Mouse (Mus musculus): ENCODE data around the gene Nap1l1. TPM values are rescaled to one million over a fixed set of nuclear protein-coding genes. Genes with fewer than 3 reads are reported as not detected.
"Not testable (repeated sequence)": the region's sequence is repeated elsewhere in the genome, so short reads cannot be mapped to it uniquely, and the experiment has no call there.

The Nap1l1 gene
- polyA plus RNA-seq, 1 experiment from 2014 or later: 166 TPM

GRCm38 (mm10) chr10:111482654-111483053, 9.6 kb downstream of the Nap1l1 start:
- no peak for ATAC-seq (ENCODE audit: insufficient number of reproducible peaks, low FRiP score)
- Histone ChIP-seq H3K9me3 (replicated peaks) (no peaks in the 10 kb centered on the region), H3K4me2 (no peak overlapping the region), H3K9ac (no peak overlapping the region), H3K36me3 (peaks cover 45% of the 10 kb centered on the region), H3K27me3 (replicated peaks) (no peaks in the 10 kb centered on the region), H3K27ac (ENCODE audit: poor library complexity, severe bottlenecking) (no peak overlapping the region), H3K4me3 (no peak overlapping the region), H3K4me1 (replicated peaks) (peaks cover 11% of the 10 kb centered on the region)
- 94% methylated on average over 2 of the region's 2 CpGs for WGBS

DNA sequence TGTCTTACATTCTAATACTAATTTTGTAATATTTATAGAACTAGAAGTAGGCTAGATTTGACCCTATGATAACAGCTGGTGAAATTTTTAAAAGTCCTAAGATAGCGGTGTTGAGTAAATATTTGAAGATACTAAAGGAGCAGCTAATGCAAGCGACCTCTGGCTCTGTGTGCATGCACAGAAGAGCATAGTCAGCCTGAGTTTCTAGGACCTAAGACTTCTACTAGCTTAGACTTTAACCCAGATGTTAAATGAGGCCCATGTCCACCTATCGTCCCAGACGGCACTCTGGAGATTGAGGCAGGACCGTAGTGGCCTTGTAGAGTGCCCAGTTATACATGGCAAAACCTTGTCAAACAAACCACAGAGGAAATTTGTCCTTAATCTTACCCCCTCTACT, 11.1 kb downstream of the Nap1l1 start:
- no peak overlapping the region for H3K27ac ChIP-seq (ENCODE audit: poor library complexity, severe bottlenecking)
- no peak overlapping the region for H3K4me3 ChIP-seq
- no peak overlapping the region for H3K4me2 ChIP-seq
- no peak for ATAC-seq (ENCODE audit: insufficient number of reproducible peaks, low FRiP score)
- H3K4me1 ChIP-seq (replicated peaks): peaks cover 11% of the 10 kb centered on the region
- H3K27me3 ChIP-seq (replicated peaks): no peaks in the 10 kb centered on the region
- no peaks in the 10 kb centered on the region for H3K9me3 ChIP-seq (replicated peaks)
- WGBS: 70% methylated on average over 5 of the region's 5 CpGs
- peaks cover 53% of the 10 kb centered on the region for H3K36me3 ChIP-seq
- H3K9ac ChIP-seq: no peak overlapping the region

GRCm38 (mm10) chr10:111488793-111489192, 15.8 kb downstream of the Nap1l1 start:
- ATAC-seq (ENCODE audit: insufficient number of reproducible peaks, low FRiP score): no peak
- Histone ChIP-seq H3K4me1 (replicated peaks) (peaks cover 9% of the 10 kb centered on the region), H3K4me2 (no peak overlapping the region), H3K9ac (no peak overlapping the region), H3K4me3 (no peak overlapping the region), H3K36me3 (peaks cover 58% of the 10 kb centered on the region), H3K9me3 (replicated peaks) (no peaks in the 10 kb centered on the region), H3K27me3 (replicated peaks) (no peaks in the 10 kb centered on the region), H3K27ac (ENCODE audit: poor library complexity, severe bottlenecking) (no peak overlapping the region)
- 86% methylated on average over 2 of the region's 2 CpGs for WGBS

DNA sequence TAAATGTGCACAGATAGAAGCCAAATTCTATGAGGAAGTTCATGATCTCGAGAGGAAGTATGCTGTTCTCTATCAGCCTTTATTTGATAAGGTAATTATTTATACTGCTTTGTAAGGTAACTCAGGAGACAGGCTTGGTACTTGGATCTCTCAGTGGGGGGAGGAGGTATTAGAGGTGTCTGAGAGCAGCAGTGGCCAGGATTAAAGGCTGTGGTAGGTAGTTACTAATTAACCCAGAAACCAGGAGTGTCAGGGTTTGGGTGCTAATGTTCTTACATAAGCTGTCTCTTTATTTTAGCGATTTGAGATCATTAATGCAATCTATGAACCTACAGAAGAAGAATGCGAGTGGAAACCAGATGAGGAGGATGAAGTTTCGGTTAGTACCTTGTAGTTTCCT, 17.1 kb downstream of the Nap1l1 start:
- 86% methylated on average over 4 of the region's 4 CpGs for WGBS
- H3K36me3 ChIP-seq: peaks cover 59% of the 10 kb centered on the region
- H3K4me1 ChIP-seq (replicated peaks); H3K9me3 ChIP-seq (replicated peaks); H3K4me3 ChIP-seq; H3K4me2 ChIP-seq; H3K9ac ChIP-seq; H3K27me3 ChIP-seq (replicated peaks); ATAC-seq (ENCODE audit: insufficient number of reproducible peaks, low FRiP score); H3K27ac ChIP-seq (ENCODE audit: poor library complexity, severe bottlenecking): not testable (repeated sequence)

GRCm38 (mm10) chr10:111495888-111496287, 22.9 kb downstream of the Nap1l1 start:
- H3K27ac ChIP-seq (ENCODE audit: poor library complexity, severe bottlenecking): no peak overlapping the region
- no peak overlapping the region for H3K4me3 ChIP-seq
- ATAC-seq (ENCODE audit: insufficient number of reproducible peaks, low FRiP score): no peak
- H3K36me3 ChIP-seq: peaks cover 53% of the 10 kb centered on the region
- no peak overlapping the region for H3K4me2 ChIP-seq
- H3K9ac ChIP-seq: no peak overlapping the region
- no peaks in the 10 kb centered on the region for H3K4me1 ChIP-seq (replicated peaks)
- no peaks in the 10 kb centered on the region for H3K27me3 ChIP-seq (replicated peaks)
- 90% methylated on average over 7 of the region's 7 CpGs for WGBS
- no peaks in the 10 kb centered on the region for H3K9me3 ChIP-seq (replicated peaks)

- no peak for ATAC-seq (ENCODE audit: insufficient number of reproducible peaks, low FRiP score)
- Histone ChIP-seq H3K36me3 (peaks cover 27% of the 10 kb centered on the region), H3K9me3 (replicated peaks) (no peaks in the 10 kb centered on the region), H3K4me1 (replicated peaks) (peaks cover 17% of the 10 kb centered on the region), H3K9ac (no peak overlapping the region), H3K27ac (ENCODE audit: poor library complexity, severe bottlenecking) (no peak overlapping the region), H3K27me3 (replicated peaks) (no peaks in the 10 kb centered on the region), H3K4me2 (no peak overlapping the region), H3K4me3 (no peak overlapping the region)
- whole genome bisulfite sequencing: 80% methylated on average over 6 of the region's 6 CpGs
Measured at GRCm38 (mm10) chr10:111499892-111500291, 26.9 kb downstream of the Nap1l1 start.

- ATAC-seq (ENCODE audit: insufficient number of reproducible peaks, low FRiP score): no peak
- no peak overlapping the region for H3K9ac ChIP-seq
- H3K27me3 ChIP-seq (replicated peaks): no peaks in the 10 kb centered on the region
- no peak overlapping the region for H3K4me2 ChIP-seq
- H3K27ac ChIP-seq (ENCODE audit: poor library complexity, severe bottlenecking): no peak overlapping the region
- peaks cover 27% of the 10 kb centered on the region for H3K4me1 ChIP-seq (replicated peaks)
- H3K4me3 ChIP-seq: no peak overlapping the region
- H3K9me3 ChIP-seq (replicated peaks): no peaks in the 10 kb centered on the region
- H3K36me3 ChIP-seq: peaks cover 6% of the 10 kb centered on the region
- WGBS: 1% methylated on average over 3 of the region's 3 CpGs
Measured at GRCm38 (mm10) chr10:111503071-111503470, 30.0 kb downstream of the Nap1l1 start.

GRCm38 (mm10) chr10:111503716-111504115, 30.7 kb downstream of the Nap1l1 start:
- ATAC-seq (ENCODE audit: insufficient number of reproducible peaks, low FRiP score): no peak
- WGBS: 19% methylated on average over 10 of the region's 10 CpGs
- no peak overlapping the region for H3K9ac ChIP-seq

GRCm38 (mm10) chr10:111504606-111505005, 31.6 kb downstream of the Nap1l1 start:
- no peak overlapping the region for H3K4me3 ChIP-seq
- H3K27ac ChIP-seq (ENCODE audit: poor library complexity, severe bottlenecking): no peak overlapping the region
- WGBS: 65% methylated on average over 1 of the region's 1 CpGs
- H3K4me2 ChIP-seq: no peak overlapping the region
- H3K9me3 ChIP-seq (replicated peaks): no peaks in the 10 kb centered on the region
- H3K4me1 ChIP-seq (replicated peaks): peaks cover 37% of the 10 kb centered on the region
- no peaks in the 10 kb centered on the region for H3K27me3 ChIP-seq (replicated peaks)
- no peaks in the 10 kb centered on the region for H3K36me3 ChIP-seq
- no peak overlapping the region for H3K9ac ChIP-seq
- no peak for ATAC-seq (ENCODE audit: insufficient number of reproducible peaks, low FRiP score)

More at GRCm38 (mm10) chr10:111503716-111504115, 30.7 kb downstream of the Nap1l1 start:
- no peak overlapping the region for H3K4me3 ChIP-seq
- no peaks in the 10 kb centered on the region for H3K9me3 ChIP-seq (replicated peaks)
- H3K4me2 ChIP-seq: peak overlapping the region; percentile 21; the same call in 1 of the 2 replicates
- peaks cover 29% of the 10 kb centered on the region for H3K4me1 ChIP-seq (replicated peaks)
- H3K27me3 ChIP-seq (replicated peaks): no peaks in the 10 kb centered on the region
- H3K36me3 ChIP-seq: no peaks in the 10 kb centered on the region
- no peak overlapping the region for H3K27ac ChIP-seq (ENCODE audit: poor library complexity, severe bottlenecking)

- peak overlapping the region; percentile 80 for H3K4me2 ChIP-seq
- peak overlapping the region; percentile 77 for H3K9ac ChIP-seq
- H3K36me3 ChIP-seq: no peaks in the 10 kb centered on the region
- peak overlapping the region; percentile 82 for H3K4me3 ChIP-seq
- ATAC-seq (ENCODE audit: insufficient number of reproducible peaks, low FRiP score): no peak
- WGBS: 42% methylated on average over 7 of the region's 7 CpGs
- H3K27me3 ChIP-seq (replicated peaks): no peaks in the 10 kb centered on the region
- peak overlapping the region; percentile 76; the same call in 1 of the 2 replicates for H3K27ac ChIP-seq (ENCODE audit: poor library complexity, severe bottlenecking)
- peaks cover 38% of the 10 kb centered on the region for H3K4me1 ChIP-seq (replicated peaks)
- H3K9me3 ChIP-seq (replicated peaks): no peaks in the 10 kb centered on the region
Measured at GRCm38 (mm10) chr10:111505406-111505805, 32.4 kb downstream of the Nap1l1 start.

DNA sequence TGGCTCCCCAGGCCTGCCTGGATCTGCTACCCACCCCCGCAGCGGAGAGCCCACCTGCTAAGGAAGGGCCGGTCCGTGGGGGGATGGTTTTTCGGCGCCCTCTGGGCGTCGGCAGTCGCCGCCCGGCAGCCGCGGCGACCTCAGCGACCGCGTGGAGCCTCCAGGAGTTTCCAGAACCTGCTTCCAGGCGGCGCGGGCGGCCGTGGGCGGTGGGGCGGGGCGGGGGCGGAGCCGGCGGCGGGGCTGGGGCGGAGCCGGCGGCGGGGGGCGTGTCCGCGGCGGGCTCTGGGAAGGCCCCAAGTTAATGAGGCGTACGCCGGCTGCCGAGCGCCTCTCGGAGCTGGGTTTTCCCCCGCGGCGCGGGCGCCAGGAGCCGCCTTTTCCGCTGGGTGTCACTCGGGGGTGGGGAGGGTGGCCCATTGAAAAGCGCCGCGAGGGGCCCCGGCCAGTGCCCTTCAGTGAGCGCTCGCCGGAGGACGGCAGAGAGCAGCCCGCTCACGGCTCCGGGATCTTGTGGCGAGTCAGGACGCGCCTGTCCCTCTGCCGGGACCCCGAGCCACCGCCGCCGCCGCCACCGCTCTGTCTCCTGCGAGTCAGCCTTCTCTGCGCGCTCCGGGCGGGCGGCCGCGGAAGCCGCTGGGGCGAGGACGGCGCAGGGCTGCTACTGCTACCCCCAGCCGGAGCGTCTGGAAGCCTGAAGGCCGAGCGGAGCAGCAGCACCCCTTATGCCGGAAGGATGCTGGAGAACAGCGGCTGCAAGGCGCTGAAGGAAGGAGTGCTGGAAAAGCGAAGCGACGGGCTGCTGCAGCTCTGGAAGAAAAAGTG, 33.3 kb downstream of the Nap1l1 start, which contains the start of gene Phlda1:
TSS of gene Phlda1 (plus strand) at position 186 of the 825 bp plus-strand sequence.
- under 1% methylated on average over 90 of the region's 94 CpGs for WGBS
- Histone ChIP-seq H3K4me1 (replicated peaks) (peaks cover 45% of the 10 kb centered on the region), H3K9me3 (replicated peaks) (no peaks in the 10 kb centered on the region)

More for the DNA sequence above, 33.3 kb downstream of the Nap1l1 start, which contains the start of gene Phlda1:
- Histone ChIP-seq H3K4me2 (peak within 1 kb of the TSS; percentile 80), H3K27ac (ENCODE audit: poor library complexity, severe bottlenecking) (peak within 1 kb of the TSS; percentile 94), H3K36me3 (no peaks in the 10 kb centered on the region), H3K9ac (peak within 1 kb of the TSS; percentile 91), H3K4me3 (peak within 1 kb of the TSS; percentile 82), H3K27me3 (replicated peaks) (no peaks in the 10 kb centered on the region)
- peak; percentile 93 for ATAC-seq (ENCODE audit: insufficient number of reproducible peaks, low FRiP score)

Measured in heart, embryonic 12.5 days (tissue).